Mouse (Mus musculus) B cell, adult 67 days (primary cell): ENCODE results near the gene Igsf21. TPM values are rescaled to one million over a fixed set of nuclear protein-coding genes. Genes with fewer than 3 reads are reported as not detected.

Experiments
- total RNA-seq, 2 experiments: library from RNA; stranded (reverse); gene quantifications; 4 replicates each; pipeline ENCODE4 v1.2.4; 2023

The Igsf21 gene
- total RNA-seq = not detected

GRCm38 (mm10) chr4:140246180-140247005 is at the start of gene Igsf21:
Igsf21 (minus strand) TSS chr4:140246784.

